9 mouse cellular contexts compared by ENCODE assay signal in genomic region chr9:22098993-22099696, GRCm38 (mm10). TPM values are rescaled to one million over a fixed set of nuclear protein-coding genes. Genes with fewer than 3 reads are reported as not detected.
DNase-seq lines count a peak whose midpoint lies in the region; ATAC-seq lines count a peak whose summit lies in the region.
"Had no signal": no experiment of that assay in that cellular context is flagged by ENCODE, and none has a peak within 500 bp of the region (broad histone marks: within the 10 kb centered on the region; RNA-seq: fewer than 3 reads in every experiment).

Gene Cnn1 (plus strand): TSS chr9:22099216.

- H3K4me2 ChIP-seq in liver, embryonic 11.5 days = peak within 1 kb of the TSS; percentile 20; the same call in 1 of the 2 replicates
- no peak within 1 kb of the TSS for H3K4me2 ChIP-seq in hindbrain, embryonic 16.5 days (ENCODE audit: low read length)

- intact Hi-C loops in heart, postnatal 10 days (cut with DNase I) = no loop called here

- H3K36me3 ChIP-seq in liver, embryonic 11.5 days (ENCODE audit: control insufficient read depth, insufficient read depth, low read length) = no peaks in the 10 kb centered on the region
- no peaks in the 10 kb centered on the region for H3K36me3 ChIP-seq in hindbrain, embryonic 16.5 days (ENCODE audit: control insufficient read depth, insufficient read depth, low read length)

- peaks cover 36% of the 10 kb centered on the region for H3K27me3 ChIP-seq in liver, embryonic 11.5 days (replicated peaks; ENCODE audit: control insufficient read depth, insufficient read depth, low read length)
- peaks cover 24% of the 10 kb centered on the region for H3K27me3 ChIP-seq in hindbrain, embryonic 16.5 days (replicated peaks; ENCODE audit: control insufficient read depth, insufficient read depth, low read length)

- no peak for DNase-seq in liver, embryonic 11.5 days (ENCODE audit: low spot score)
- DNase-seq in liver = no peak
- DNase-seq in embryo, embryonic 10 days (ENCODE audit: low spot score) = peak; percentile 13
- DNase-seq in heart, postnatal 10 days = peak; percentile 30 to 55
- peak; percentile 16 for DNase-seq in lung, postnatal 25 days (ENCODE audit: low spot score)
- no peak for DNase-seq in gastrocnemius, adult 18-20 months (ENCODE audit: low spot score)

- H3K9me3 ChIP-seq in liver, embryonic 11.5 days (ENCODE audit: control insufficient read depth, low read length) = no peaks in the 10 kb centered on the region
- no peaks in the 10 kb centered on the region for H3K9me3 ChIP-seq in hindbrain, embryonic 16.5 days (ENCODE audit: control insufficient read depth, low read length)

- H3K27ac ChIP-seq in liver, embryonic 11.5 days (ENCODE audit: low read depth, low read length) = no peak within 1 kb of the TSS
- H3K27ac ChIP-seq in hindbrain, embryonic 16.5 days (ENCODE audit: low read depth, low read length) = no peak within 1 kb of the TSS
- H3K27ac ChIP-seq: heart, adult 2 months had no signal

- no peak within 1 kb of the TSS; the same call in 1 of the 2 replicates for H3K9ac ChIP-seq in liver, embryonic 11.5 days (ENCODE audit: low read depth, low read length)
- no peak within 1 kb of the TSS for H3K9ac ChIP-seq in hindbrain, embryonic 16.5 days (ENCODE audit: low read depth, low read length)

- peaks cover 5% of the 10 kb centered on the region; the same call in 1 of the 2 replicates for H3K4me1 ChIP-seq in liver, embryonic 11.5 days (replicated peaks; ENCODE audit: control insufficient read depth, insufficient read depth, low read length)
- peaks cover 4% of the 10 kb centered on the region for H3K4me1 ChIP-seq in hindbrain, embryonic 16.5 days (ENCODE audit: control insufficient read depth, insufficient read depth, low read depth, low read length)

- 10% methylated on average over 14 of the region's 14 CpGs for WGBS in liver, embryonic 11.5 days
- 11% methylated on average over 14 of the region's 14 CpGs for WGBS in hindbrain, embryonic 16.5 days

- no peak within 1 kb of the TSS; the same call in 1 of the 2 replicates for H3K4me3 ChIP-seq in liver, embryonic 11.5 days (ENCODE audit: low read depth, low read length)
- no peak within 1 kb of the TSS for H3K4me3 ChIP-seq in hindbrain, embryonic 16.5 days (ENCODE audit: low read length)
- H3K4me3 ChIP-seq: heart, adult 2 months had no signal

- no peak for ATAC-seq in liver, embryonic 11.5 days (replicated peaks; ENCODE audit: low FRiP score)
- no peak for ATAC-seq in megakaryocyte-erythroid progenitor cell, adult 5-6 weeks (replicated peaks; ENCODE audit: low FRiP score, low TSS enrichment, poor library complexity, severe bottlenecking)
- no peak for ATAC-seq in hindbrain, embryonic 16.5 days

RNA-seq across cellular contexts. Expression of gene Cnn1, which starts in this region (rescaled TPM):
- 3.6 and 6.2 TPM in 2 replicates for polyA plus RNA-seq in liver, embryonic 11.5 days (2014; fragmentation: Nextera tagmentation; extraction: Ambion mirVana)
- 1 to 10 TPM; 8.2 to 9.7 TPM for total RNA-seq in heart, postnatal 10 days (2021)
- not detected in 2 replicates for total RNA-seq in megakaryocyte-erythroid progenitor cell, adult 5-6 weeks (2014; fragmentation: Nextera tagmentation)
- total RNA-seq in megakaryocyte-erythroid progenitor cell, adult 5-6 weeks (2017) = 0.19 TPM in 1 of 2 replicates, not detected in the other
- 0.93 and 1.4 TPM in 2 replicates for polyA plus RNA-seq in hindbrain, embryonic 16.5 days (2015; fragmentation: Nextera tagmentation; extraction: Ambion mirVana)
- 1 to 10 TPM; 3.1 to 6.5 TPM for total RNA-seq in gastrocnemius, adult 18-20 months (2021)

Comparison
In these comparisons a context has a peak if more than half of its experiments do, and no peak if none do; other contexts are left out.
1. DNase-seq: peak in embryo, embryonic 10 days (single experiment), heart, postnatal 10 days (2 of 2) and lung, postnatal 25 days (single experiment); none in liver, embryonic 11.5 days (single experiment), liver (single experiment) and gastrocnemius, adult 18-20 months (single experiment).